Mouse (Mus musculus) lung, postnatal 25 days (tissue): ENCODE data around the gene Galnt4.
"Not testable (repeated sequence)": the region's sequence is repeated elsewhere in the genome, so short reads cannot be mapped to it uniquely, and the experiment has no call there.

ENCODE experiments used
- DNase-seq: peaks from one replicate; pipeline ENCODE4 v3.0.0; 2022; ENCODE audit warnings: low spot score

Galnt4 gene

GRCm38 (mm10) chr10:99157697-99158096 is 49.7 kb downstream of the Galnt4 start:
- DNase-seq = not testable (repeated sequence)

DNA sequence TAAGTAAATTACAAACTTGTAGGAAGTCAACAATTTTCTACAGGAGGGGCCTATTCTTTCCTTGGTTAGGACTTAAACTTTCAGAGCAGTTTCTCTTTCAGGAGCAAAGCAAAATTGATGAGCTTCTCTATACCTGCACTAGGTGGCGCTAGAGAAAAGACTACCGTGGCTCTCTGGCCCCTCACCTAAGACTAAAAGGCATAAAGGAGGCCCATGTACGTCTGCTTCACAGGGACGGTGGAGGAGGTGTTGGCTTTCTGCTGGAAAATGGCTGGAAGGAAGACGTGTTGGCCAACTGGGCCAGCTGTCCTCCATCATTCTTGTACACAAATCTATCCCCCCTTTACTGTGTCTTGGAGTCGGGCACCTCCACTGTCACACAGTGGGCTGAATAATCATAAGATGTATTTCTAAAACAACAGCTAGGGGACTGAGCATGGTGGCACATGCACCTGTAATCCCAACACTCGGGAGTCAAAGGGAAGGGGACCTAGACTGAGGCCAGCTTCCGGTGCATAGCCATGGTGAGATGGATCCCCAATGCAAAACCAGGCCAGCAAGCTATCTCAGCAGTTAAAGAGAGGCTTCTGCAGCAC is 54.1 kb downstream of the Galnt4 start:
- peak; percentile 58 for DNase-seq
